Mouse (Mus musculus) ES-Bruce4 (cell line): Measurements from ENCODE around the gene Arl3. TPM values are rescaled to one million over a fixed set of nuclear protein-coding genes. Genes with fewer than 3 reads are reported as not detected.
A peak's percentile ranks its signal among the peaks of the same experiment; 100 is the strongest.

ENCODE experiments used
- H3K27ac ChIP-seq: 2 replicates; pipeline ENCODE4 v1.5.1; 2012; ENCODE audit warnings: low read length, inconsistent platforms; ENCODE audit not compliant: insufficient read depth
- H3K27me3 ChIP-seq: 2 replicates; pipeline ENCODE4 v1.6.1; 2012; ENCODE audit warnings: mild to moderate bottlenecking, low read length, inconsistent platforms; ENCODE audit not compliant: control insufficient read depth, poor library complexity, insufficient read depth, severe bottlenecking
- H3K36me3 ChIP-seq: 2 replicates; pipeline ENCODE4 v1.6.1; 2012; ENCODE audit warnings: inconsistent platforms, mild to moderate bottlenecking, low read length, moderate library complexity; ENCODE audit not compliant: control insufficient read depth, poor library complexity, insufficient read depth, severe bottlenecking
- H3K4me1 ChIP-seq: one replicate; pipeline ENCODE4 v1.8.1; 2011; ENCODE audit warnings: low read length; ENCODE audit not compliant: control insufficient read depth, insufficient read depth
- H3K4me3 ChIP-seq: 2 replicates; pipeline ENCODE4 v1.5.1; 2011; ENCODE audit warnings: low read depth, mild to moderate bottlenecking, low read length
- H3K9ac ChIP-seq: 2 replicates; pipeline ENCODE4 v1.6.1; 2012; ENCODE audit warnings: low read depth, mild to moderate bottlenecking, inconsistent platforms; ENCODE audit not compliant: poor library complexity, severe bottlenecking
- H3K9me3 ChIP-seq: replicated peaks from 2 replicates; pipeline ENCODE4 v1.6.1; 2012; ENCODE audit warnings: mild to moderate bottlenecking, low read length, inconsistent platforms; ENCODE audit not compliant: control insufficient read depth, poor library complexity, insufficient read depth, severe bottlenecking
- CTCF ChIP-seq: IDR thresholded peaks from one replicate; pipeline ENCODE4 v1.8.1; 2011; ENCODE audit warnings: low read depth, low read length
- EP300 ChIP-seq: IDR thresholded peaks from 2 replicates; pipeline ENCODE4 v1.6.1; 2011; ENCODE audit warnings: low read depth, low read length; ENCODE audit not compliant: insufficient read depth
- POLR2A ChIP-seq: IDR thresholded peaks from one replicate; pipeline ENCODE4 v1.8.1; 2011; ENCODE audit warnings: low read length; ENCODE audit not compliant: insufficient read depth
- polyA plus RNA-seq: library from polyadenylated mRNA; stranded (reverse); fragments of >200 nt; gene quantifications from 2 replicates; pipeline ENCODE4 v1.2.4, GENCODE M21; 2011; ENCODE audit warnings: low read depth; ENCODE audit not compliant: missing spikeins, insufficient read depth, insufficient read length

Gene Arl3
- polyA plus RNA-seq, 1 experiment: 95.8 TPM

DNA sequence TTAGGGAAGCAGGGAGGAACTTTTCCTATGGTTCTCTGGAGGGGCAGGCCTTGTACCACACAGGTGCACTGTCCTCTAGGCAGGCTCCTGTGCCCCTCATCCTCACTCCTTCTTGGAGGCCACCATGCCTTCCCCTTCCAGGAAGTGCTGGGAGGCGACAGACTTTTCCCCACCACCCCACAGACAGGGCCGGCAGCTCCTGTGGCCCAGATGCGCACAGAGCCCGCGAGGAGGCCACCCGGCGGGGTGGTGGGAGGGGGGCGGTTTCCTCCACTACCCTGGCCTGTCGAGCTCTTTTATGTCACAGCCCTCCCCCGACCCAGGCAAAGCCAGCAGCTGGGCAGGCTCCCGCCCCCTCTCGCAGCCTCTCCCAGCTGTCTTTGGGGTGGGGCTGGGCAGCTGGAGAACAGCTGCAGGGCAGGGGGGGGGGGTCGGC, 54.6 kb downstream of the Arl3 start:
- Histone ChIP-seq H3K4me1 (peaks cover 10% of the 10 kb centered on the region), H3K9me3 (no peaks in the 10 kb centered on the region), H3K27ac (peak overlapping the region; percentile 76), H3K4me3 (peak overlapping the region; percentile 24; the same call in 1 of the 2 replicates), H3K36me3 (peaks cover 15% of the 10 kb centered on the region), H3K27me3 (no peaks in the 10 kb centered on the region), H3K9ac (peak overlapping the region; percentile 20)
- TF ChIP-seq POLR2A (no peak), EP300 (peak; percentile 66; the same call in 1 of the 2 replicates), CTCF (no peak)

DNA sequence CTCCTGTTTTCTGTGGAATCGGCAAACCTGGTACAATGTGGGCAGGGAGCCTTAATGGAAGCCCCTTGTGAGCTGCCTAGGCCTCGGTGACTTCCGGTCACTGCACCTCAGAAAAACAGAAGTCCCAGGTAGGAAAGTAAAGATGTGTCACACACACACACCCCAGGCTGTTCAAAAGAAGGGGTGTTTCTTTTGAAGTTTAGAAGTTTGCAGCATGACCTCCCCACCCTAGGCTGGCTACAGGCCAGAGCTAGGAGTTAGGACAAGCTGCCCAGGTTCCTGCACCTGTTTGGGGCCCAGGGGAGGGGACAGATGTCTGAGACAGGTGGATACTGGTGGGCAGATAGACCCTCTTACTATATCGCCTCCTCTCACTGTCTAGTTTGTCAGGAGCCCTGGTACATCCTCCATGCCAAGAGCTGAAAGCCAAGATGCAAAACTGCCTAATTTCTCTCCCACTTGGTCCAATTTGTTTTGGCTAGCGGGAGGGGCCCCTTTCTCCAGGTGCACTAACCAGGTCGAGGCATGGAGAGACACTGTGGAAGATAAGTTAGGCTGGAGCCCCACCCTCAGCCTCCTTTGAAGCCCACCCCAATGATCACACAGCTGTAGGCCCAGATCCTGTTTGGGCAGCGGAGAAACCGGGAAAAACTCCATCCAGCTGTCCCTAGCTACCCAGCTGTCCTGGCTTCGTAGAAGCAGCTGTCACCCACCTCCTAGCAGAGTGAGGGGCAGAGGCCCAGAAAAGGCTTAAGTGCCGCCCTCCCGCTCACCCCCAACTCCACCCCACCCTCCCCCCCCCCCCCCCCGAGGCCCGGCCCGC, 55.3 kb downstream of the Arl3 start:
- H3K9me3 ChIP-seq: no peaks in the 10 kb centered on the region
- H3K4me1 ChIP-seq: peaks cover 12% of the 10 kb centered on the region
- peaks cover 15% of the 10 kb centered on the region for H3K36me3 ChIP-seq
- no peak overlapping the region for H3K4me3 ChIP-seq
- peak overlapping the region; percentile 10; the same call in 1 of the 2 replicates for H3K27ac ChIP-seq
- TF ChIP-seq POLR2A: no peak
- TF ChIP-seq CTCF: no peak
- no peaks in the 10 kb centered on the region for H3K27me3 ChIP-seq
- peak overlapping the region; percentile 20 for H3K9ac ChIP-seq

DNA sequence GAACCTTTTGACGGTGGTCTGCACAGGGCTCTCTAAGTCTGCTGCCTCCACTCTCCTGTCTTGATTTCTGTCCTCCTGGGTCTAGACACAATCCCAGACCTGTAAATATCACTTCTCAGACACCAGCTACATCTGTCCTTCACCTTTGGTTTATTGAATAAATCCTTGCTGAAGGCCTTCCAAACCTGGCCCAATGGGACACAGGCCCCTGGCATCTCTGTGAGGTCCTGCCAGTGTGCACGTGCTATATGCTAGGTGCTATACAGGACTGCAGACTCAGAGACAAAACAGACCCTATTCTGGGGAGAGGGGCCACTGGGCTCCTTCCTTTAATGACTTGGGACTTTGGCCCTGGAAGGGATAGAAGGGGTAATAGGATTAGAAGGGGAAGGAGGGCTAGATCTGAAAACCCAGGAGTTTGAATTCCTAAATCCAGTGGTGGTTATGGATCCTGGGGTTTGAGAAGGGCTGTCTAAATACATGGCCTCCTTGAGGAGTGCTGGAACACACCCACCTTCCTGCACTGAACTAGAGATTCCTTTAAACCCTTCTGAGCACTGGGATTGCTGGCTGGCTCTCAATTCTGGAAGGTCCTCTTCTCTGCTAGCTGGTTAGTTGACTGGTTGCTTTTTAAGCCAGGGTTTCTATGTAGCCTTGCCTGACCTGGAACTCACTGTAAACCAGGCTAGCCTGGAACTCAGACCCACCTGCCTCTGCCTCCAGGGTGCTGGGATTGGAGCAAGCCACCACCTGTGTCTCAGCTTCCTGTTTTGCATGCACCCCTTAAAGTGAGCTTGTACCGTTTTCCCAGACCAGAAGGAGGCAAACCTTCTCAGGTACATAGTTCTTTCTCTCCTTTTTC, 56.1 kb downstream of the Arl3 start:
- peaks cover 10% of the 10 kb centered on the region for H3K4me1 ChIP-seq
- no peaks in the 10 kb centered on the region for H3K9me3 ChIP-seq
- no peak overlapping the region for H3K9ac ChIP-seq
- TF ChIP-seq POLR2A (no peak), EP300 (no peak), CTCF (no peak)
- no peak overlapping the region for H3K4me3 ChIP-seq
- H3K27me3 ChIP-seq: no peaks in the 10 kb centered on the region
- H3K27ac ChIP-seq: peak overlapping the region; percentile 5
- peaks cover 15% of the 10 kb centered on the region for H3K36me3 ChIP-seq

DNA sequence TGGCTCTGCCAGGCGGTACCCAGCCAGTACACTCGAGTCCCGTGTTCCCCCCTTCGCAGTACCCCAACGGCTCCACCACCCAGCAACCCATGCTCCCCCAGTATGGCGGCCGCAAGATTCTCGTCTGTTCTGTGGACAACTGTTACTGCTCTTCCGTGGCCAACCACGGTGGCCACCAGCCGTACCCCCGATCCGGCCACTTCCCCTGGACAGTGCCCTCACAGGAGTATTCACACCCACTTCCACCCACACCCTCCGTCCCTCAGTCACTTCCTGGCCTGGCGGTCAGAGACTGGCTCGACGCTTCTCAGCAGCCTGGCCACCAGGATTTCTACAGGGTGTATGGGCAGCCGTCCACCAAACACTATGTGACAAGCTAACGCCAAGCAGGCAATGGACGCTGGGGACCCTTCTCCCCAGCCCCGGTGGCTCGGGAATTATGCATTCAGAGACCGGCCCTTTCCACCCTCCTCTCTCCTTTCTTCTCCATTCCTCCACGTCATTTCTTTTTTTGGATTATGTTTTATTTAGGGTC, 57.6 kb downstream of the Arl3 start:
- no peak overlapping the region for H3K27ac ChIP-seq
- peaks cover 19% of the 10 kb centered on the region for H3K36me3 ChIP-seq
- H3K9ac ChIP-seq: no peak overlapping the region
- TF ChIP-seq EP300 (no peak), CTCF (no peak), POLR2A (no peak)
- peak overlapping the region; percentile 1; the same call in 1 of the 2 replicates for H3K4me3 ChIP-seq
- no peaks in the 10 kb centered on the region for H3K27me3 ChIP-seq
- H3K4me1 ChIP-seq: peaks cover 10% of the 10 kb centered on the region
- H3K9me3 ChIP-seq: no peaks in the 10 kb centered on the region

DNA sequence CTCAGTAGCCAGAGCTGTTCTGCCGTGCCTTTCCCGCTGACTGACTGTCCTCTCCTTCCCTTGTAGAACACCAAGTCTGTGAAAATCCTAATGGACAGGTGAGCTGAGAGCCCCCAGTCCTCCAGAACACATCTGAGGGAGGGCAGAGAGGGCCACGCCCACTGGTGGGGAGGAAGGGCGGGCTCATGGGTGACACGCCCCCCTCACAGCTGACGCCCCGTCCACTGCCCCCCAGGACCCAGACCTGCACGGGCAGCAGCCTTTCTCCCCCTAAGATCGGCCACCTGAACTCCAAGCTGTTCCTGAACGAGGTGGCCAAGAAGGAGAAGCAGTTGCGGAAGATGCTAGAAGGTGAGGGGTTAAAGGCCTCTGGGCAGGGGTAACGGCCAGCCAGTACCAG, 58.6 kb downstream of the Arl3 start:
- Histone ChIP-seq H3K4me3 (no peak overlapping the region; the same call in 1 of the 2 replicates), H3K9me3 (no peaks in the 10 kb centered on the region), H3K27me3 (no peaks in the 10 kb centered on the region), H3K9ac (no peak overlapping the region), H3K4me1 (peaks cover 9% of the 10 kb centered on the region), H3K27ac (no peak overlapping the region), H3K36me3 (peaks cover 19% of the 10 kb centered on the region)
- TF ChIP-seq EP300: no peak
- no peak for TF ChIP-seq CTCF
- TF ChIP-seq POLR2A: no peak
